In genomic region chr10:43817522-43818198, GRCm38 (mm10) we compare ENCODE assay signal across 1 mouse cellular context.
TF ChIP-seq lines count a peak whose summit lies in the region.

No protein-coding gene starts in this region.

TF ChIP-seq in CH12.LX, 34 proteins besides CTCF, POLR2A, EP300 and RAD21 (continued from another document):
- peak; percentile 11; the same call in 1 of the 2 replicates for TF ChIP-seq HCFC1 (IDR thresholded peaks at IDR 0.05; ENCODE audit: low read depth, low read length)
- TF ChIP-seq ZNF384 (IDR thresholded peaks at IDR 0.05; ENCODE audit: low read depth, low read length), result peak; percentile 56
- TF ChIP-seq MAFK (IDR thresholded peaks at IDR 0.05; ENCODE audit: insufficient replicate concordance, low read length), result 0 out of 2 replicates have a peak, but pooled peaks have one; percentile 11
- TF ChIP-seq NRF1 (IDR thresholded peaks at IDR 0.05; ENCODE audit: low read depth, low read length), result no peak
- TF ChIP-seq NELFE (IDR thresholded peaks at IDR 0.05; ENCODE audit: low read depth, low read length), result no peak
- no peak for TF ChIP-seq CHD1 (IDR thresholded peaks at IDR 0.05; ENCODE audit: low read depth, low read length)
- TF ChIP-seq MAX (IDR thresholded peaks at IDR 0.05; ENCODE audit: low read length), result no peak
- peak; percentile 58 for TF ChIP-seq MXI1 (IDR thresholded peaks at IDR 0.05; ENCODE audit: low read depth, low read length)
- TF ChIP-seq MEF2A (IDR thresholded peaks at IDR 0.05; ENCODE audit: borderline replicate concordance, low read depth, low read length), result no peak; the same call in 1 of the 2 replicates
- peak; percentile 27 for TF ChIP-seq ETS1 (conservative IDR thresholded peaks at IDR 0.05; ENCODE audit: low read depth, low read length)
- no peak for TF ChIP-seq TBP (conservative IDR thresholded peaks at IDR 0.05; ENCODE audit: low read depth, low read length)
